Mouse (Mus musculus) heart, adult 9 months (tissue): ENCODE results near the gene Peg10.
"Not testable (repeated sequence)": the region's sequence is repeated elsewhere in the genome, so short reads cannot be mapped to it uniquely, and the experiment has no call there.

Source experiments
- DNase-seq, 2 experiments: peaks; one replicate each; pipeline ENCODE4 v3.0.0; 2022; ENCODE audit warnings: low spot score in 2 of 2

Gene Peg10

DNA sequence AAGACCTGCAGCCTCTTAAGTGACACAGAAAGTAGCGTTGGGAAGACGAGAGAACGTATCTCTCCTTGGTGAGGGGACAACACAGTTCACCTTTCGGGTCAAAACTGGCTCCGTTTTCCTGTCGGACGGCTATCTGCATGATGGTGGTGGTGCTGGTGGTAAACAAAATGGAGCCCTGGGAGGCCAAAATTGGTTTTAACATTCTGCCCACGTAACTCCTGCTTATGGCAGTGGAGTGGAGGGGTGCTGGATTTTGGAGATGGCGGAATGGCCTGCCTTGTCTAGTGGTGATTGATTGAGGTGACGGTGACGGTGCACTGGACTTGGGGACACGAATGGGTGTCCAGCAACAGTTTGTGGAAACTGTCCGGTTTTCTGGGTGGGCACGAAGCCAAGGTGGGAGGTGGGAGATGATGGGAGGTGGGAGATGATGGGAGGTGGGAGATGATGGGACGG is 1.4 kb downstream of the Peg10 start:
- DNase-seq = peak in 1 of 2 experiments; percentile 12

- peak; percentile 93 for DNase-seq
These were observed 2.0 kb downstream of the Peg10 start for GRCm38 (mm10) chr6:4749091-4749490.

DNA sequence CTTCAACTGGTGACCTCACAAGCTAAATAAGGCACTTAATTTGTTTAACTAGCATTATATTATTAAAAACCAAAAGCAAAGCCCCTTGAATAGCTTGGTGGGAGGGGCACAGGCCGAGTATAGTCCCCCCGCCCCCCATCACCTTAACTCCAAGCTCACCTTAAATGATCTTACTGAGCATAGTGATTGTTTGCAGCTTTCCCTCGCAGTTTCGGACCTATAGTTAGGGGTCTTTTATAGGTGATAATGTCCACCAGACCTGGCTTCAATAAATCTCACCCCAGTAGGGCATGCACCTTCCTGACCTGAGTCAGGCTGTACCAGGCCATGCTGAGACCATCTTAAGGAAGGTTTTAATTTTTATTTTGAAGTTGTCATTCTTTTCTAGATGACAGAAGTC is 4.2 kb downstream of the Peg10 start:
- no peak for DNase-seq

DNA sequence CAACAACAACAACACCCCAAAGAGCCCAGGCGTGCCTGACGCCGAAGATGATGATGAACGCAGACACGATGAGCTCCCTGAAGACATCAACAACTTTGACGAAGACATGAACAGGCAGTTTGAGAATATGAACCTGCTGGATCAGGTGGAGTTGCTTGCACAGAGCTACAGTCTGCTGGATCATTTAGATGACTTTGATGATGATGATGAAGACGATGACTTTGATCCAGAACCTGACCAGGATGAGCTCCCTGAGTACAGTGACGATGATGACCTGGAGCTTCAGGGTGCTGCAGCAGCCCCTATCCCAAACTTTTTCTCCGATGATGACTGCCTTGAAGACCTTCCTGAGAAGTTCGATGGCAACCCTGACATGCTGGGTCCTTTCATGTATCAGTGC is 7.2 kb downstream of the Peg10 start:
- DNase-seq = no peak

DNA sequence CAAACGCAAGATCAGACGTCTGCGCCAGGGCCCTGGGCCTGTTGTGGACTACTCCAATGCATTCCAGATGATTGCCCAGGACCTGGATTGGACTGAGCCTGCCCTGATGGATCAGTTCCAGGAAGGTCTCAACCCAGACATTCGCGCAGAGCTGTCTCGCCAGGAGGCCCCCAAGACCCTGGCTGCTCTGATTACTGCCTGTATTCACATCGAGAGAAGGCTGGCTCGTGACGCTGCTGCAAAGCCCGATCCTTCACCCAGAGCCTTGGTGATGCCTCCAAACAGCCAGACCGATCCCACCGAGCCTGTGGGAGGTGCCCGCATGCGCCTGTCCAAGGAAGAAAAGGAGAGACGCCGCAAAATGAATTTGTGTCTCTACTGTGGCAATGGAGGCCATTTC is 7.8 kb downstream of the Peg10 start:
- DNase-seq = no peak

- DNase-seq = not testable (repeated sequence)
These were observed 14.5 kb downstream of the Peg10 start for GRCm38 (mm10) chr6:4761415-4762142.

DNA sequence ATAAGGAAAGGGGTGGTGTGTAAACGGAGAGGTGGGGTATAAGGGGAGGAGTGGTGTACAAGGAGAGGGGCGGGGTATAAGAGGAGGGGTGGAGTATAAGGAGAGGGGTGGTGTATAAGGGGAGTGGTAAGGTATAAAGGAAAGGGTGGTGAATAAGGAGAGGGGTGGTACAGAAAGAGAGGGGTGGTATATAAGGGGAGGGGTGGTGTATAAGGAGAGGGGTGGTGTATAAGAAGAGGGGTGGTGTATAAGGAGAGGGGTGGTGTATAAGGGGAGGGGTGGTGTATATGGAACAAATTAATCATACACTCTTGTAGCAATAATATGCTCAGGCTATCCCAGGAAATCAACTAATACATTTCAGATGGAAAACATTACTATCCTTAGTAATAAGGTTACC is 15.1 kb downstream of the Peg10 start:
- DNase-seq = no peak

- no peak for DNase-seq
These were observed 49.2 kb downstream of the Peg10 start for GRCm38 (mm10) chr6:4796281-4796680.

GRCm38 (mm10) chr6:4797317-4797716 is 50.2 kb downstream of the Peg10 start:
- DNase-seq = not testable (repeated sequence)

DNA sequence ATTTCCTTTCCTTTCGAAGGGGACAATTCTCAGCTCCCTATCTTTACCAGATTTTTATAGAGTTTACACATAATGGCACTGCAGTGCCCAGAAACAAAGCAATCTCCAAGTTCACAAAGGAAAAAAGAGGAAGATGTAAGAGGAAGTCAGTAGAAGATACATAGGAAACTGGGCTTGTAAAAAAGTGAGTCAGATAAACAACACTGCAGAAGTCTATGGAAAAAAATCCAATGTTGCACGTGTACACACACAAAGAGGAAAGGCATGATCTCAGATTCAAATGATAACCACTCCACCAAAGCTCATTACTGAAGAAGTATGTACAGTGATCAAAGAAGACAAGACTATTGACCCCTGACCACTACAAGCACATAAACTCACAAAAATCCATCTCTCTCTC is 51.3 kb downstream of the Peg10 start:
- DNase-seq = peak in 1 of 2 experiments; percentile 6

- DNase-seq = no peak
These were observed 52.3 kb downstream of the Peg10 start for GRCm38 (mm10) chr6:4799359-4799758.

DNA sequence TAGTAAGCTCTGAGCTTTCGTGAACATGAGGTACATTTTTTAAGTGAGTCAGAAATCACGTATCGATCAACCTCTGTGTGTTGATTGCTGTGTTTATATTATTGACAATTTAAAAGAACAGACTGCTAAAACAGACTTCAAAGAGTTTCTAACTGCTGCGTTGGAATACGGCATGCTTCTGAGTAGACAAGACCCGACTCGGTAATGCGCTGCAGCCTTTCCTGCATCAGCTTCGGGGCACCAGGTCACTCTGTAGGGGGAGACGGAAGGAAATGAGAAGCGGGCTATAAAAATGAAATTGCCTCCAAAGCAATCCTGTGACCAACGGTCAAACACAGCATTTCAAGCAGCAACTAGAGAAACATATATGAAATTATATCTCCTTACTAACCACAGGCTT is 59.9 kb downstream of the Peg10 start:
- no peak for DNase-seq
